8 mouse cellular contexts compared by ENCODE assay signal in the genomic region with DNA sequence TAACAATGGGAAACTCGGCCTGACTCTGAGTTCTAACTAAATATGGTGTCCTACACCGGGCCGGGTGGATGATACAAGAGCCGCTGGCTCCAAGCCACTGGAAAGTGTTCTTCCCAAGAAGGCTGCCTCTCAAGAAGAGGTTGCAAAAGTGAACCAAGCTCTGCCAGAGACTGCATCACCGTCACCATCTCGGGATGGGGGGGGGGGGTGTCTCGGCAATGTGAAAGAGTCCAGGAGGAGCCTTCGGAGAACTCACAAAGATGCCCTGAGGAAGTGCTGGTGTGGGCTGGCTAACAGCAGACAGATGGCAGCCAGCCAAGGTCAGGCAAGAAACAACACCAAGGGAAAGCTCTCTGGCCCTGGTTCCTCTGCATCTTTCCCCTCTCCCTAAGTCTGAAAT.
DNase-seq lines count a peak whose midpoint lies in the region; ATAC-seq and TF ChIP-seq lines count a peak whose summit lies in the region.

No protein-coding gene starts in this region.

- DNase-seq in cerebellum, adult 18-20 months: peak; percentile 40 to 61
- DNase-seq in cerebellum, adult 9-10 months: no peak
- peak; percentile 47 for DNase-seq in midbrain, postnatal 0 days (ENCODE audit: low spot score)
- peak; percentile 56 to 59 for DNase-seq in heart, postnatal 36 days
- peak; percentile 84 for DNase-seq in testis, postnatal 10 days (ENCODE audit: low spot score)
- DNase-seq in left cerebral cortex, adult 11 months (ENCODE audit: low spot score): no peak
- no peak for DNase-seq in urinary bladder, adult 2 months (ENCODE audit: low spot score)

- H3K27ac ChIP-seq in midbrain, postnatal 0 days (ENCODE audit: low read depth, low read length): no peak overlapping the region
- no peak overlapping the region for H3K27ac ChIP-seq in midbrain, embryonic 15.5 days

- no peak overlapping the region for H3K4me3 ChIP-seq in midbrain, postnatal 0 days (ENCODE audit: low read depth, low read length)
- no peak overlapping the region for H3K4me3 ChIP-seq in midbrain, embryonic 15.5 days

- ATAC-seq in midbrain, postnatal 0 days (ENCODE audit: low FRiP score): no peak
- ATAC-seq in midbrain, embryonic 15.5 days (replicated peaks): no peak

- H3K9me3 ChIP-seq in midbrain, postnatal 0 days (ENCODE audit: low read length): no peaks in the 10 kb centered on the region
- H3K9me3 ChIP-seq in midbrain, embryonic 15.5 days: no peaks in the 10 kb centered on the region

- no peaks in the 10 kb centered on the region for H3K27me3 ChIP-seq in midbrain, postnatal 0 days (ENCODE audit: insufficient read depth, low read length)
- no peaks in the 10 kb centered on the region for H3K27me3 ChIP-seq in midbrain, embryonic 15.5 days (replicated peaks)

- 59% methylated on average over 8 of the region's 8 CpGs for WGBS in midbrain, postnatal 0 days
- 77% methylated on average over 8 of the region's 8 CpGs for WGBS in midbrain, embryonic 15.5 days

- H3K36me3 ChIP-seq in midbrain, postnatal 0 days (ENCODE audit: insufficient read depth, low read length): no peaks in the 10 kb centered on the region
- H3K36me3 ChIP-seq in midbrain, embryonic 15.5 days (replicated peaks): no peaks in the 10 kb centered on the region

- no peak overlapping the region for H3K4me2 ChIP-seq in midbrain, postnatal 0 days (ENCODE audit: low read depth, low read length, poor library complexity, severe bottlenecking)
- H3K4me2 ChIP-seq in midbrain, embryonic 15.5 days: no peak overlapping the region

- H3K9ac ChIP-seq in midbrain, postnatal 0 days (replicated peaks; ENCODE audit: low read length, poor library complexity, severe bottlenecking): no peak overlapping the region
- H3K9ac ChIP-seq in midbrain, embryonic 15.5 days: no peak overlapping the region

- intact Hi-C loops in heart, postnatal 36 days (cut with DNase I): loop anchor here (5.0 kb wide), 1 partner anchor 87 kb away; no protein-coding TSS in a partner anchor

- TF ChIP-seq CTCF in midbrain, postnatal 0 days (IDR thresholded peaks at IDR 0.05): no peak

- H3K4me1 ChIP-seq in midbrain, postnatal 0 days (ENCODE audit: insufficient read depth, low read length): 0 out of 2 replicates have a peak, but pooled peaks cover 3% of the 10 kb centered on the region
- H3K4me1 ChIP-seq in midbrain, embryonic 15.5 days: peaks cover 10% of the 10 kb centered on the region; the same call in 1 of the 2 replicates

Comparison
In these comparisons a context has a peak if more than half of its experiments do, and no peak if none do; other contexts are left out.
1. DNase-seq: peak in cerebellum, adult 18-20 months (2 of 2), midbrain, postnatal 0 days (single experiment), heart, postnatal 36 days (2 of 2) and testis, postnatal 10 days (single experiment); none in cerebellum, adult 9-10 months (single experiment), left cerebral cortex, adult 11 months (single experiment) and urinary bladder, adult 2 months (single experiment).